Mouse (Mus musculus) embryonic fibroblast, embryonic 13.5 days (primary cell): Measurements from ENCODE around the gene Efemp1.

Experiments
- CTCF ChIP-seq: IDR thresholded peaks from 2 replicates; pipeline ENCODE4 v1.5.1; 2011; ENCODE audit warnings: mild to moderate bottlenecking, control low read depth, low read length, moderate library complexity, borderline replicate concordance; ENCODE audit not compliant: insufficient read depth
- POLR2A ChIP-seq: IDR thresholded peaks from 2 replicates; pipeline ENCODE4 v1.6.1; 2011; ENCODE audit warnings: low read depth, mild to moderate bottlenecking, control low read depth, low read length, moderate library complexity

GRCm38 (mm10) chr11:28912469-28913138, 59.6 kb downstream of the Efemp1 start:
- no peak for TF ChIP-seq POLR2A
- no peak for TF ChIP-seq CTCF
